Mouse (Mus musculus): ENCODE measurements around the gene Hoxa10. TPM values are rescaled to one million over a fixed set of nuclear protein-coding genes. Genes with fewer than 3 reads are reported as not detected.

Hoxa10 gene
- total and polyA plus RNA-seq, 3 experiments: not detected

GRCm38 (mm10) chr6:52262463-52263320 is 22.0 kb upstream of the Hoxa10 start:
- DNase-seq: no peak

DNA sequence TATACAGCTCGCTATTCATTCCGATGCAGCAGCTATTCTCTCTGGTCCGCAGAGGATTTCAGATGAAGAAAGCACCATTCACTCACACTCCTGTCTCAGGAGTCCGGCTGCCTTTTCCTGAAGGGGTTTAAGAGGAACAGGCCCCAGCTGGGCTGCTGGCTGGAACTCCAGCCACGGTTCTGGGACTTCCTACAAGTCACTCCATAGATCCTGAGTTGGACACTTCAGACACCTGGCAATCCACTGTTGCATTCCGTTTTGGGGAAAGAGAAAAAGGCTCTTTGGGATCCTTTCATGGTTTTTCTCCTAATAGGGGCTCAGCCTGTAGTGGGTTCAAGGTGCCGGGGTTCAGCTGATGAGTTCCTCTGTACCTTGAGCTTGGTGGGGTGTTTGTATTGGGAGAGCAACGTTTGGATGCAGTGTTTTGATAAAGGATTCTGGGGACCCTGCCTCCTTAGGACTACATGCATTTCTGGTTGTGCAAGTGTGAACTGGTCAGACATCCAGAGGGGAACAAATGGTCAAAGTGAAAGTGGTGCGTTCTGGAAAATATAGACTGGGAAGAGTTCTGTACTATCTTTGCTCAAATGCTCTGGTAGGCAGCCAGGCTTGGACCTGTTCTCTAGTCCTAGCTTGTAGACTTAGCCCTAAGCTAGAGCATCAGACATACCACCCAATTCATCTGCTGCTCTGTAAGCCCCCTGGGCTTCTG is 21.3 kb upstream of the Hoxa10 start:
- no peak for DNase-seq

GRCm38 (mm10) chr6:52260654-52261575 is 20.3 kb upstream of the Hoxa10 start, which contains the start of gene Hoxa13:
Gene Hoxa13, minus strand, starts transcription at chr6:52260880.
- no peak for DNase-seq

DNA sequence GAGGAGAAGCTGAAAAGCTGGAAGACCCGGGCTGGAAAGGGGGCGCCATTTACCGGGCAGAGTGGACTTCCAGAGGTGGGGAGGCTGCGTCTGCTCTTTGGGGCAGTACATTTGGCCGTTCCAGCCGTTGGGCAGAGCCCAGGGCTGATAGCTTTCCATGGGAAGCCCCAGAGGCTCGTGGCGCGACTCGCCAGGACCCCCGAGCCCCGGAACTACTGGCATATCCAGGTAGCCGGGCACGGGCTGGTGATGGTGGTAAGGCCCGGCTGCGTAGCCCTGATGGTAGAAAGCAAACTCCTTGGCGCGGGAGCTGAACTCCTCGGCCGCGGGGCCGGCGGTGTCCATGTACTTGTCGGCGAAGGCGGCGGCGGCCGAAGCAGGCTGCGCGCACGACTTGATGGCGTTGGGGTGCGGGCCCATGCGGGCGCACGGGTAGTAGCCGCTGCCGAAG is 19.2 kb upstream of the Hoxa10 start:
- DNase-seq: no peak

DNA sequence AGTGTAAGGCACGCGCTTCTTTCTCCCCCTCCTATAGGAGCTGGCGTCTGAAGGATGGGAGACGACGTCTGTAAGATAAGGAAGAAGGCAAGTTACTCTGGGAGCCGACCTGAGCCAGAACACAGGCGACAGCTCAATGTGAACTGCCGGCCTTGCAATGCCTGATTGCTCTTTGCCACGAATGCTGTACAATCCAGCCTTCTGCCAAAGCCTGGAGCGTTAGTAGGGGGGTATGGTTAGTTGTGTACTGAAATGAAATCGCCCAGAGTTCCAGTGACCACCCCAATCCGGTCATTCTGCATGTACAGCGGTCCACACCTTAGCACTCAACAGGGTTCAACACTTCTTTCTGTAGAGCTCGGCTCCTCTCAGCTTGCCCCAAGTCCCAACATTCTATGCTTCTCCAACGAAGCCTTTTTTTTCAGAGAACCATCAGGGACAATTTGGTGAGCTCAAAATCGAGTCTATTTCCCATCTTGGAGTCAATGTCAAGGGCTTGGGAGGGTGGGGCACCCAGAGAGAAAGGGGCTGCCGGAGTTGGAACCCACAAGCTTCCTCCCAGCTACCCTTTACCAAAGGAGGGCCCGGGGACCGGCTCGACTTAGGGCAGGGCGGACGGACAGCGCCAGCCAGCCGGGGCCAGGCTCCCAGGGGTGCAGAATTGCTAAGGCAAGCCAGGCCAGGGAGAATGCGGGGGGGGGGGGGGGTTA is 18.6 kb upstream of the Hoxa10 start:
- DNase-seq: no peak

DNA sequence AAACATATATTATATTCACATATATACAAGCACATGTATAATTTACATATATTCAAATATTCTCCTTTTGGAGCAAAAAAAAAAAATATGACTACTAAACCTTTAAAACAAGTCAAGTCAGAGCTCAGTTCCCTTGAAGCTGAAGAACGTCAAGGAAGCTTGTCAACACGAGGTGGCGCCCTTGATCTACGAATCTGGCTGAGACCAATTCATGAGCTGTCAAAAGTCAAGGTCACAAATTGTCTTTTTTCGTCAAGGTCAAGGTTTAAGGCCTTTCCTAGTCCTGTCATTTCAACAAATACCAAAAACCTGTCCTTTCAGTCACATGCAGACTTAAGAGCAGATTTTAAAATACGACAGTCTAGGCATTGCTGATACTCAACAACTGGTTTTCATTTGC is 16.3 kb upstream of the Hoxa10 start:
- peak; percentile 70 for DNase-seq

DNA sequence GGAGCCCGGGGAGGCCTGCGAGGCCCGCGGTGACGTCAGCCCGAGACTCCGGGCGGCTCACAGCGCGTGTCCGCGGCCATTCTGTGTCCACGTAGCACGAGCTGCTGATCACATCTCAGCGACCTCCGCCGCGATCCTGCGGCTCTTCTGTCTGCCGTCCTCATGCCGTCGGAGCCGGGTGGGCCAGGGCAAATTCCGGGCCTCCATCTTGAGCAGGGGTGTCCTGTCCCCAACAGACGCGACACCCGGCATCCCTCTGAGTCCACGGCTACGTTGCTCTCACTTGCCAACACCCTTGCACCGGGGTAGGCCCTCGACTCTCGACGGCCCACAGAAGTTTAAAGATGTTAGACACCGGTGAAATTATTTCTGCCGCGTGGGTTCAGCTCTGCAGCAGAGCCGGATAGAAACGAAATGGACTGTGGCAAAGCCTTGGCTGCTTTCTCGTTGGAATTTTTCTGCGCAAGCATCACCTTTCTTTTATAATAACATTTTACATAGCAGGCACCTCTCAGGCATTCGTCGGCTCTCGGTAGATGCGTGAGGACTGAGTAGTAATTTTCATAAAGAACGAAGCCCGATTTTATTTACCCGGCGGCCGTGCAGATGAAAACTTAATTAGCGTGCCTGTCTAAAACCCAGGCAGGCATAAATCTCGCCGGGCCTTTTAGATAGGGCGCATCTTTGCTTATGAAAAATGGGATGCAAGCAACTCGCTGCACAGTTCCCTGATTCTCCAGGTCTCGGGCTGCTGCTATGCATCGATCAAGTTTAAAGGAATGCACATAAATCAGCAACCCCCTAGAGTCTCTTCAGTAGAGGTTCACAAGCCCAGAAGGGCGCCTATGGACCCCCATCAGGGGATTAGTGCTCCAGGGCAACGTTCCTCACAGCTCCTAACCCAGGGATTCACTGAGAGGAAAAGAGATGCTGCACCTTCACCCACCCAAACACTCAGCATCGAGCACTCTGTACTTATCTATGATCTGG is 13.2 kb upstream of the Hoxa10 start:
- no peak for DNase-seq

DNA sequence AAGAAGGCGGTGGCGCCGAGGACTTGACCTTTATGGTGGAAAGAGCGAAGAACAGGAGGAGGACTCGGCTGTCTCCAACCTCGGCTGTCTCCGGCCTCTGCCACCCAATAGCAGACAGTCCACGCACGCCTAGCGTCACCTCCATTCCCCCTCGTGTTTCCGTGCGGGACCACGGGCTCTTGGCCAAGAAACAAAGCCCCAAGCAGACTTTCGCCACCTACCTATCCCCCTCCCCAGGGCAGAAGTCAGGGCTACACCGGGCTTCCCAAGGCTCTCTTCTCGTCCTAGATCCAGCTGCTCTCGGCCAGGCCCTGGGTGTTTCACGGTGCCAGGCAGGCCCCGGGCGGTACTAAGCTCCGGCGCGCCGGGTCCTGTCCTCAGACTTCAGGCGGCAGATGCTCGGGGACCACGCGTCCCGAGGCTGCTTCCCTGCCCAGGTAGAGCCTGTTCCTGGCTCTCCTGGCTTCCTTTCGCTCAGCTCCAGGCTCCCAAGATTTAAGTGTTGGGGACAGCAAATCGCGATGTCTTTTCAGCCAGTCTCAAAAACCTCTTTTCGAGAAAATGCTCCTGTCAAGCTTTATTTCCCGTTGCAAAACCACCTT is 12.2 kb upstream of the Hoxa10 start:
- no peak for DNase-seq

- no peak for DNase-seq
These were observed 11.5 kb upstream of the Hoxa10 start for GRCm38 (mm10) chr6:52252016-52252774.

DNA sequence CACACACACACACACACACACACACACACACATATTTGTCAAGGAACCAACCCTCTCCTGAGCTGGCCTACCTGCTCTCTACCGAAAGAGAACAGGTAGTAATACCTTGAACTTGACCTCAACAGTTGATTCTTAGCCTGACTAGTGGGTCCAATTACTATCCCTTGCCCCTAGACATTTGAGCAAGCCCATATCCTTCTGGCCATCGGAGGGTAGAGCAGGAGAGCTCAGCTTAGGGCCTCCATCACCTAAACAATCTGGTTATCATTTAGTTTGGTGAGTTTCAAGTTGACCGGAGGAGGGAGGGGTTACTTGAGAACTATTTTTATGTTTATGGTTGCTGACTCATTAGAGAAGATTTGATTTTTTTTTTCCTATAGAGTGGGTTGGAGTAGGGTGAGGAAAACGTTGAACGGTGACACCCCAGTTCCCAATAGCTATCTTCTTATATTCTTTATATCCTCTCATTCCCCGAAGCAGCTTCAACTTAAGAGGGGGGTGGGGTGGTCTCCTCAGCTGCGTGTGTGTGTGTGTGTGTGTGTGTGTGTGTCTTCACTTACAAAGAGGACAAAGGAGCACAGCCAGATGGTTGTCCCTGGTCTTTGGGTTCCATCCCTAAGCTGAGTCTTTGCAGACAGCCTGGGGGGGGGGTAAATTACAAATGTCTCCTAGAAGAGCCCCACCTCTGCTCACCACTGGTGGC is 10.7 kb upstream of the Hoxa10 start:
- no peak for DNase-seq

GRCm38 (mm10) chr6:52249826-52250225 is 9.2 kb upstream of the Hoxa10 start:
- no peak for DNase-seq

DNA sequence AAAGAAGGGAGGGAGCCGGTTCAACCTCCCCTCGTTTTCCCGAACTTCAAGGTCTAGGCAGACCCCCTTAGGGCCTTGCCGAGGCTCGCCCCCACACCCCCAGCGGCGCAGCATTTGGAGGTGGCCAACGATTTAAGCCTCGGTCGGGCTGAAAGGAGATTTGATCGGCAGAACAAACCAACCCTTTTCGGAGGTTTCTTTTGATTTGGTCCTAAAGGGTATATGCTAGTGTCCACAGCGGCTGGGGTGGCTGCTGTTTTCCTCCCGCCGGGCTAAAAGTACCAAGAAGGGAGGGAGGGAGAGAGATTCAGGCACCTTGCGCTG is 8.7 kb upstream of the Hoxa10 start:
- no peak for DNase-seq

DNA sequence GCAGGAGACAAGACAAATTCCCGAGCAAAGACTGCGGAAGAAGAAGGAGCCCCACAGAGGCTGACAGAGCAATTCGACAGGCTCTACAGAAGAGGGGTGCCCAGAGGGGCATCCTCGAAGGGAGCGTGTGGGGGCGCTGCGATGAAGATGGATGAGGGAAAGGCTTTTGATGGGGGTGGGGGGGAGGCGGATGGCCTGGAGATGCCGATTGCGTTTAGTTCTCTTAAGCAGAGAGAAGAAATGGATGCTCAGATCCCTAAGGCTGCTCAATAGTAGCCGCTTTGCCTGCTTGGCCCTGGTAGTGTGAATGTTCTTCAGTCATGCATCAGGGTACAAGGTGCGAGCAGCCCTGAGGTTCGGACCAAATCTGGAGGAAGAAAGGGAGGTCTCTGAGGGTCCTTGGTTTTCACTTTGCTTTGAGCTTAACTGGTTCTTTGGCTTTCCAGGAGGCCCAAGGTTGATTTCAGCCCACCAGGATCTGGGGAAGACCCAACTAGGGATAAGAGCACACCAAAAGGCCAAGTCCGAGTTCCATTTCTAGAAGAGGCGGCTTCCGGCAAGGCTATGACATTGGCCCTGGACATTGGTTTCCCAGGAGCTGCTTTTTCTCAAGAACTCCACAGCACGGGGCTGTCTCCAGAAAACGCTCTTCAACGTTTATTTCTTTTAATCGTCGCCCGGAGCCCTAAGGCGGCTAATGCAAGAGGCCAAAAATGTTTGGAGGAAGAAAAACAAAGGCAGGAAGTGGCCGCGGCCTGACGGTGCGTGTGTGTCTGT is 8.2 kb upstream of the Hoxa10 start:
- DNase-seq: no peak

- no peak for DNase-seq
These were observed 7.3 kb upstream of the Hoxa10 start for GRCm38 (mm10) chr6:52247766-52248637.

DNA sequence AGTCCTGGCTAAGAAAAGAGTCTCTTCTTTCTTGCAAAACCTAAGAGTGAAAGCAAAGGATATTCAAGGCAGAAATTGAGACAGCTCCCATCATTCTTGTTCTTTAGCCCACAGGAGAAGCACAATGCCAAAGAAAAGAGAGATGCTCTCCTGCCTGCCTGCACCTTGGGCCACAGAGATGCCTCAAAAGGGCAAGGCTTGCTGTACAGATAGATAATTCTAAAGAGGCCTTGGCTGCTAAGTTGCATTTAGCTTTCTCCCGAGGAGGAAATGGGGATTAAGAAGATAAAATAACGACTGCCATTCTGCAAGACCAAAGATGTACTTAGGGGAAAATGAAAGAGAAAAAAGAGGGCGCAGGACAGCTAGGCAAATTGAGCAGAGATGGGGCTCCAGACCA is 6.3 kb upstream of the Hoxa10 start:
- no peak for DNase-seq

DNA sequence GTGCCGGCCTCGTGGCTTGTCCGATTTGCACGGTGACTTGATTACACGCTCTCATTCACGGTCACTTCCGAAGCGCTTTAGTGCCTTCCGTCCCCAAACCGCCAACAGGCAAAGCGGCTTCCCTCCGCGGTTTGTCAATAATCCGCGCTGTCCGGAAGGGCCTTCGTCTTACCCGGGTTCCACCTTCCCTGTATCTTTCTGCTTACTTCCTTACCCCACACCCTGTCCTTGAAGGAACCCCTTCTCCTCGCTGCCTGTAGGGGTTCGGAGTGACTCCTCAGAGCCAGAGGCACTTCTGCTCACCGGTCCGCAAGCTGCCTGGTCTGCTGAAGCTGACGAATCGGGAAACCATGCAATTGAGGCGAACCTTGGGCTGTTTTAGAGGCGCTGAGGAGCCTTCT is 5.7 kb upstream of the Hoxa10 start:
- no peak for DNase-seq

GRCm38 (mm10) chr6:52245757-52246142 is 5.1 kb upstream of the Hoxa10 start, which contains the start of gene Hoxa11:
Gene Hoxa11, minus strand, starts transcription at chr6:52245810.
- no peak for DNase-seq
